Mouse (Mus musculus): ENCODE results near the gene Icam1.

GRCm38 (mm10) chr9:21037481-21037891, 21.7 kb downstream of the Icam1 start:
- TF ChIP-seq GATA1 (IDR thresholded peaks at IDR 0.05; ENCODE audit: low read length) = no peak
- TF ChIP-seq TAL1 (IDR thresholded peaks at IDR 0.05; ENCODE audit: low read length) = no peak

Measured in erythroblast, embryonic 14.5 days (primary cell).